Mouse (Mus musculus) megakaryocyte, embryonic 14.5 days (primary cell): Measurements from ENCODE around the gene Osm.

Source experiments
- FLI1 ChIP-seq: IDR thresholded peaks from 2 replicates; pipeline ENCODE4 v1.6.1; 2012; ENCODE audit warnings: low read length, inconsistent platforms, mixed read lengths
- GATA1 ChIP-seq: IDR thresholded peaks from 3 replicates; pipeline ENCODE4 v1.6.1; 2012; ENCODE audit warnings: mixed read lengths, low read length, inconsistent platforms, borderline replicate concordance

DNA sequence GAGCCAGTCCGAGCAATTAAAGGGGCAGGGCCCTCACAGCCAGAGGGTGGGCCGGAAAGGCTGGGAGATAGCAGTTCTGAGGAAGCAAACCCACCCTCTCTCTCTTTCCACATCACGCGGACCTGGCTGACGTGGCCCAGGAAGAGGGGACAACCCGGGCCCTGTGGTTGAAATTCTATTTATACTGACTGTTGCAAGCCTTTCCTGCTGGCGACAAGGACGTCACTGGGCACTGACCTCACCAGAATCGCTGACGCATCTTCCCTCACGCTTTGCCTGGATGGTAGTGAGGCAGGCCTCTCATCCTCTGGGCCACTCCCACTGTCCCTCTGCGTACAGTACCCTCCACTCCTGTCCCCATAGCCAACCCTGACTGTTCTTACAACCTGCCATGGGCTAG is 3.6 kb upstream of the Osm start:
- TF ChIP-seq FLI1 (no peak), GATA1 (no peak)
